Mouse (Mus musculus) forebrain, embryonic 10.5 days (tissue): ENCODE results near the gene Akr1e1. TPM values are rescaled to one million over a fixed set of nuclear protein-coding genes. Genes with fewer than 3 reads are reported as not detected.
"Not testable (repeated sequence)": the region's sequence is repeated elsewhere in the genome, so short reads cannot be mapped to it uniquely, and the experiment has no call there.

Source experiments
- DNase-seq: peaks from one replicate; pipeline ENCODE4 v3.0.0-alpha.2; 2017; ENCODE audit warnings: low spot score; ENCODE audit errors: extremely low spot score
- H3K27ac ChIP-seq: fragments of 300-500 bp; sonication (generic); 2 replicates; pipeline ENCODE4 v1.5.1; 2016; ENCODE audit warnings: mild to moderate bottlenecking
- H3K27me3 ChIP-seq: fragments of 300-500 bp; sonication (generic); 2 replicates; pipeline ENCODE4 v1.6.1; 2016; ENCODE audit warnings: mild to moderate bottlenecking; ENCODE audit not compliant: poor library complexity, severe bottlenecking
- H3K36me3 ChIP-seq: fragments of 300-500 bp; sonication (generic); replicated peaks from 2 replicates; pipeline ENCODE4 v1.6.1; 2016; ENCODE audit warnings: mild to moderate bottlenecking, moderate library complexity
- H3K4me1 ChIP-seq: fragments of 300-500 bp; sonication (generic); 2 replicates; pipeline ENCODE4 v1.6.1; 2016
- H3K4me3 ChIP-seq: fragments of 300-500 bp; sonication (generic); 2 replicates; pipeline ENCODE4 v1.5.1; 2016; ENCODE audit warnings: mild to moderate bottlenecking, moderate library complexity
- H3K9me3 ChIP-seq: fragments of 300-500 bp; sonication (generic); 2 replicates; pipeline ENCODE4 v1.6.1; 2016; ENCODE audit warnings: mild to moderate bottlenecking, moderate library complexity
- WGBS: fragments of 180-500 bp; shearing (Covaris S2); methylation state at CpG from one replicate; pipeline ENCODE4 v1.1.7; 2016; 5-methylcytosine and 5-hydroxymethylcytosine counted together
- polyA plus RNA-seq: library from polyadenylated mRNA; unstranded; fragments of >200 nt; fragmentation: Nextera tagmentation; extraction: Ambion mirVana; gene quantifications from 2 replicates; pipeline ENCODE4 v1.2.1, GENCODE M21; 2016

Akr1e1 gene
- 54.6 and 59.1 TPM in 2 replicates for polyA plus RNA-seq

DNA sequence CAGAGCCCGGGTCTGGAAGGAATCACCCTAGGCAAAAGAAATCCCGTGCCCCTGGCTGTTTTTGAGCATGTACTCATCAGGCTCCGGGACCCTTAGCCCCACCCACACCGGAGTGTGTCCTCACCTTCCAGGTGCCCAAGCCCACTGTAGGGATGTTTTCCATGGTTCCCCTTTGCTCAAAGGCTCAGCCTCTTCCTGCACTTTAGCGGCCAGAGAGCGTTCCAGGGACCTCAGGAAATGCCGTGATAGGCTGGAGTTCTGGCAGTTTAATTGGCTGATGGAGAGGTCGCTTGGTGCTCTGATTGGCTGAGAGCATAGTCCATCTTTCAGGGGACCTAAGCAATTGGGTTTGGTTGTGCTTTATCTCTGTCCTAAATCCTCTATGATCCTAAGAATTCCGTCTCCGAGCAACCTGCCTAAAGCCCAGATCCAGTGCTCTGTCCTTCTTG is at the start of gene Akr1e1:
Gene Akr1e1, minus strand, starts transcription at position 214 of the 449 bp plus-strand sequence.
- Histone ChIP-seq H3K36me3 (no peaks in the 10 kb centered on the region), H3K27me3 (no peaks in the 10 kb centered on the region), H3K4me3 (peak within 1 kb of the TSS; percentile 66), H3K9me3 (no peaks in the 10 kb centered on the region), H3K4me1 (no peaks in the 10 kb centered on the region), H3K27ac (peak within 1 kb of the TSS; percentile 85)
- 8% methylated on average over 10 of the region's 10 CpGs for WGBS
- peak; percentile 82 for DNase-seq

DNA sequence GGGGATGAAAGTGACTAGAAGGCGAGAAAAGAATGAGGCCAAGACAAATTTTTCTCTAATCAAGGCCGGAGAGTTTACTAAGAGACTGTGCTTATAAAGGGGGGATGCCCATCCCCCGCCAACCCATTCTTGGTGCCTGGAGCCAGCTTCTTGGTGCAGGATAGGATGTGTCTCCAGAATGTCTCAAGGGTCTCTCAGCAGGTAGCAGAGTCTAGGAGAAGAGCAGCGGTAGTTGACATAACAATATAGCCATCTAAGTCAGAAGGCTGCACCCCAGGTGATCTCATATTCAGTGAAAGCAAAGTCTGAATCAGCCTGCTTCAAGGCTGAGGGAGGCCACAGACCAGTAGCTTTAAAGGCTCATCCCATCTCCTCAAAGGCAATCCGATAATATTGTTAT is 49.4 kb upstream of the Akr1e1 start:
- Histone ChIP-seq H3K27me3 (no peaks in the 10 kb centered on the region), H3K4me1 (no peaks in the 10 kb centered on the region), H3K36me3 (no peaks in the 10 kb centered on the region), H3K27ac (no peak overlapping the region), H3K4me3 (no peak overlapping the region), H3K9me3 (no peaks in the 10 kb centered on the region)
- whole genome bisulfite sequencing: 85% methylated on average over 5 of the region's 5 CpGs
- DNase-seq: no peak

DNA sequence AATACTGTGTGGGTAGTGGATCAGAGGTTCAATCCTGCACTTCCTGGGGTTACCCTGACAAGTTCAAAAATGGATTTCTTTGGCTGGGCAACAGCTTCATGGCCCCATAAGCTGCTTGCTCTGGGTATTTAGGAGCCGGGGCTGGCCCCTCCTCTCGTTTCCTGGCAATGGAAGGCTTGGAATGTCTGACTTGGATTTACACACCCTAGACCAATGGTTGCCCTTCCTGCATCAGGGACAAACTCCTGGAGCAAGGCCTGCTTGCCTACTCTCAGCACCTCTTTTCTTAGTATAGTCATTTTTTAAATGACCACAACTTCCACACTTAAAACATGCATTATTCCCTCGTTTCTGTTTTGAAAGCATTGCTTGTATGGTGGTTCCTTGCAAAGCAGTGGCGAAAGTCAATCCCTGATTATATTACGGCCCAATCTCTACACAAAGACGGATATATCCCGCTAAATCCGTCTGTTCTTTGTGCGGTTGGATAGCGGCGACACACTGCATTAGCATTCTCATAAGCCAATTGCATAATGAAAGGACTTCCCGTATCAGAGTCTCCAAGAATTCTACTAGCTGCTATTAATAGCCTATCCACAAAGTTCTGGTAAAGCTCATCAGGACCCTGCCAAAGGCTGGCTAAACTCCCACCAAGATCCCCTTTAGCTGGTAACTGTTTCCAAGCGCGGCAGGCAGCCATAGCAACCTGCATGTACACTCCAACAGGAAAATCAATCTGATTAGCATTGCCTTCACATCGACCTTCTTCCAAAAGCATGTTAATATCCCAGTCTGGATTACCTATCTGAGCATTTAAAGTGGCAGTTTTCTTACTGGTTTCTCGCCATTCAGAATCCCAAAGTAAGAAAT is 47.5 kb upstream of the Akr1e1 start:
- 91% methylated on average over 16 of the region's 16 CpGs for WGBS

DNA sequence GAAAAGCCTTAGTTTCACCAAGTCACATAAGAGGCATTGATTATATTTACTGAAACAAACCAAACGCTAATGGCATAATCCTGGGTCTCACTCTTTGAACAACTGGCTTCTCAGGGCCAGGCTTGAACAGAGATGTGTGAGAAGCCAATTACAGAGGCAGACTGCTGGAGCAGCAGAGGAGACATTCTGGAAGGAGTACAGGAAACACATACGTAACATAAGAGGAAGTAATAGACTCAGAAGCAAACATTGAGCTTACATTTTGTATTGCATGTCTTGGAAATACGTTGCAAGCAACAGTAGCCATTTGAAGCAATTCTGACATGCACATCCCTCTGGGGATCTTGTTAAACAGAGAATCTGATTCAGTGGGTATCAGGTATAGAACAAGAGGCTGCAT is 41.2 kb upstream of the Akr1e1 start:
- no peaks in the 10 kb centered on the region for H3K36me3 ChIP-seq
- H3K4me3 ChIP-seq: no peak overlapping the region
- 86% methylated on average over 3 of the region's 3 CpGs for WGBS
- no peak overlapping the region for H3K27ac ChIP-seq
- H3K4me1 ChIP-seq: no peaks in the 10 kb centered on the region
- no peaks in the 10 kb centered on the region for H3K9me3 ChIP-seq
- no peaks in the 10 kb centered on the region for H3K27me3 ChIP-seq
- DNase-seq: no peak

More for the DNA sequence above, 47.5 kb upstream of the Akr1e1 start:
- no peaks in the 10 kb centered on the region for H3K4me1 ChIP-seq
- no peak overlapping the region for H3K27ac ChIP-seq
- no peak overlapping the region for H3K4me3 ChIP-seq
- no peaks in the 10 kb centered on the region for H3K27me3 ChIP-seq
- no peaks in the 10 kb centered on the region for H3K36me3 ChIP-seq
- DNase-seq: no peak
- H3K9me3 ChIP-seq: no peaks in the 10 kb centered on the region

DNA sequence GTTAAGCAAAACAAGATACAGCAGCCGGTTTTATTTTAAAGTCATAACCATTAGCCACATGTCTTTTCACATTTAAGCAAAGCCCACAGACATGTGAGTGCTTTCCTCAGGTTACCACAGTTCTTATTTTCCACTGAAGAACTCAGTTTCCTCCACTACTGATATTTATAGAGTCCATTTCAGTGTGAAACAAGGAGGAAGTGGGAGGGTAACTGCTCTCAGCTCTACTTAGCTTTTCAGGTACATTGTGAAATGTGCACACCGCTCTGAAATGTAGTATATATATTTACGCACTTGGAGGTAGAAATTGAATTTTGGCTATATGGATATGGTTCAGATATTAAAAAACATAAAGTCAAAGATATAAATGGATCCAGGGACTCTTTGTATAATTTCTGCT is 36.3 kb upstream of the Akr1e1 start:
- Histone ChIP-seq H3K27me3 (no peaks in the 10 kb centered on the region), H3K4me3 (no peak overlapping the region), H3K9me3 (no peaks in the 10 kb centered on the region), H3K36me3 (no peaks in the 10 kb centered on the region), H3K27ac (no peak overlapping the region), H3K4me1 (no peaks in the 10 kb centered on the region)
- WGBS: 94% methylated on average over 3 of the region's 3 CpGs
- DNase-seq: no peak

DNA sequence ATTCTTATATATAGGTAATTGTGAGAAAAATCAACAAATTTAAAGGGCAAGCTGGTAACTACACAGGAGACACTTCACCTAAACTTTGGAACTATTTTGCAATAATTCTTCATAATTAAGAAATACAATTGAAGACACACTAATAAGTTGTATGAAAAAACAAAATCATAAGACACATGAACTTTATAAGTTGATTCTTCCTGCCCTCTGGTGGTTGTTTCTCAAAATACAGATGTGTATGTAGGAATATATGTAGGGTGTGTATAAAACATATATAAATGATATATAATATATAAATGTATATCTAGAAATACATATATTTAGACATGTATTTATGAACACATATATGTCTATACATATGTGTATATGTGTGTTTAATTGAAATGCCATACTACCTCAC is 1.9 kb upstream of the Akr1e1 start:
- DNase-seq: no peak
- Histone ChIP-seq H3K27me3 (no peaks in the 10 kb centered on the region), H3K9me3 (no peaks in the 10 kb centered on the region), H3K36me3 (no peaks in the 10 kb centered on the region), H3K27ac (no peak overlapping the region), H3K4me1 (no peaks in the 10 kb centered on the region), H3K4me3 (no peak overlapping the region)

DNA sequence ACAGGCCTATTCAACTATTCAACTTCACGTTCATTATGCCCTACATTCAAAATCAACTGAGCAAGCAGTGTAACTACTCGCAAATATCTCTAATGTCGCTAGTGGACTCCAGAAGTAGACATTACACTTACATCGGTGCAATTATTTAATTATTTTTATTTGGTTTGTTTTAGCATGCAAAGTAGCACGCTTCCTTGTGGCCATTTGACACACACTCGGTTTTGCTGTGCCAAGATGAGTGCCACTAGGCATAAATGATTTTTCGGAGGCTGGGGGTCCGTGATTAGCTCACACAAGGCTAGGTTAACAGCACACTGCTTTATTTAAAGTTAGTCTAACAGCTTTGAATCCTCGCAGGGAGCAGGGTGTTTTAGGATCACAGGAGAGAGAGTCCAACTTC is 444 bp downstream of the Akr1e1 start:
- H3K27ac ChIP-seq: peak overlapping the region; percentile 85

DNA sequence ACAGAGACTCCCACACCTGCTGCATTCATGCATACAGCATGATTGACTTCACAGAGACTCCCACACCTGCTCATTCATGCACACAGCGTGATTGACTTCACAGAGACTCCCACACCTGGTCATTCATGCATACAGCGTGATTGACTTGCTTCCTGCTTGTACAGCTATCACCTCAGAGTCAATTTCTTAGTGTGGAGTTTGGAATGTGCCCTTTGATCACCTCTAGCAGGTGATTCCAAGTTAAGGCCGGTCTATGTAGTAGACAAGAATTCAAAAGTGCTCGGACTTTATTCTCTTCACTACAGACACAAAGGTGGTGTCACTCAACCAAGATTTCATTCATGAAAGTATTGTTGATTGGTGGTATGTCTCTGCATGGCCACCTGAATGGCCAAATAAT is 2.2 kb downstream of the Akr1e1 start:
- peaks cover 10% of the 10 kb centered on the region; the same call in 1 of the 2 replicates for H3K36me3 ChIP-seq
- no peaks in the 10 kb centered on the region for H3K27me3 ChIP-seq
- no peaks in the 10 kb centered on the region for H3K4me1 ChIP-seq
- no peak overlapping the region for H3K27ac ChIP-seq
- H3K9me3 ChIP-seq: no peaks in the 10 kb centered on the region
- DNase-seq: no peak
- 91% methylated on average over 4 of the region's 4 CpGs for WGBS
- no peak overlapping the region for H3K4me3 ChIP-seq

More for the DNA sequence above, 444 bp downstream of the Akr1e1 start:
- H3K4me3 ChIP-seq: peak overlapping the region; percentile 66
- no peaks in the 10 kb centered on the region for H3K36me3 ChIP-seq
- no peak for DNase-seq
- no peaks in the 10 kb centered on the region for H3K4me1 ChIP-seq
- H3K9me3 ChIP-seq: no peaks in the 10 kb centered on the region
- WGBS: 34% methylated on average over 9 of the region's 9 CpGs
- no peaks in the 10 kb centered on the region for H3K27me3 ChIP-seq

DNA sequence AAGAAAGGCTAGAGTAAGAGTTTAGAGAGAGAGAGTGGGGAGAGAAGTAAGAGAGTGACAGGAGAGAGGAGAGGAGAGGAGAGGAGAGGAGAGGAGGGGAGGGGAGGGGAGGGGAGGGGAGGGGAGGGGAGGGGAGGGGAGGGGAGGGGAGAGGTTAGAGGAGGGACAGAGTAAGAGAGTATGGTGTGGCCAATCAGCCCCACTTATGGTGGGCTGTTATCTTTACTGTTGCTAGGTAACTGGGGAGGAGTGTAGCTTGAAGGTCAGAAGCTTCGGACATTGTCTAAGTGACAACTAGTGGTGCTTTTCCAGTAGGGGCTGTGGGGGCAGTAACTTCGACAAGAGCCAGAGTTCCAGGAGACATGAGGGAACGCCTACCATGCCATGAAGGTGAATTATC is 5.5 kb downstream of the Akr1e1 start:
- H3K9me3 ChIP-seq, H3K27ac ChIP-seq, H3K4me1 ChIP-seq, DNase-seq, H3K4me3 ChIP-seq, H3K27me3 ChIP-seq: not testable (repeated sequence)
- peaks cover 35% of the 10 kb centered on the region for H3K36me3 ChIP-seq
- WGBS: 81% methylated on average over 3 of the region's 3 CpGs

DNA sequence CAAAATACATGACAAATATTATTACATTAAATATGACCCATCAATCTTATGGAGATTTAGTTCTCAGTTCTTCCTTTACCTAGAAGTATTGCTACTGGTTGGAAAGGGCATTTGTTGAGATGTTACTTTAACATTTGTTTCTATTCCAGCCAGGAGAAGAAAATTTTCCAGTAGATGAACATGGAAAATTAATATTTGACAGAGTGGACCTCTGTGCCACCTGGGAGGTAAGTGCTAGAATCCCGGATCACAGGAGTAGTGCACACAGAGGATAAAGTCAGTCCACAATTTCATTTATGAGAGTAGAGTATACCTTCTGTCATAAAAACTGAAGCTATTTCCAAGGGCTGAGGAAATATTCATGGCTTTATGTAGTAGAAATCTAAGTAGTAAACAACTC is 32.1 kb downstream of the Akr1e1 start:
- Histone ChIP-seq H3K9me3 (no peaks in the 10 kb centered on the region), H3K27me3 (no peaks in the 10 kb centered on the region), H3K36me3 (no peaks in the 10 kb centered on the region), H3K27ac (no peak overlapping the region), H3K4me1 (no peaks in the 10 kb centered on the region), H3K4me3 (no peak overlapping the region)
- WGBS: 84% methylated on average over 1 of the region's 1 CpGs
- no peak for DNase-seq

DNA sequence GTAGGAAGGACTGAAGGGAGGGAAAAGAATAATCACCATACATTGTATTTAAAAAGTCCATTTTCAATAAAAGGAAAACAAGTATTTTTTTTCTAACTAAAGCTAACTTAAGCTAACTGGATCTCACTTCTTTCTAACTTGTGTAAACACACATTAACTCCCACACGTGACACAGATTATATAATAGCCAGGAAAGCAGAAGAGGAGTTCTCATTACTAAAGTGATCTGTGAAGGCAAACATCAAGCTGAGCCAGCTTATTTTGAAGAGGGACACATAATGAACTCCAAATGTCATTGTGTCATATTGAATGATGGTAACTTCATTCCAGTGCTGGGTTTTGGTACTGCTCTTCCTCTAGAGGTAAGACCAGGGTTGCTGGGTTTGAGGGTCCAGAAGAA is 35.1 kb downstream of the Akr1e1 start, which contains the start of gene Akr1c21:
Gene Akr1c21, plus strand, starts transcription at position 205 of the 400 bp plus-strand sequence.
- no peak within 1 kb of the TSS for H3K4me3 ChIP-seq
- H3K36me3 ChIP-seq: no peaks in the 10 kb centered on the region
- no peak for DNase-seq
- no peaks in the 10 kb centered on the region for H3K9me3 ChIP-seq
- H3K27ac ChIP-seq: no peak within 1 kb of the TSS
- 81% methylated on average over 1 of the region's 1 CpGs for WGBS
- H3K27me3 ChIP-seq: no peaks in the 10 kb centered on the region
- no peaks in the 10 kb centered on the region for H3K4me1 ChIP-seq

DNA sequence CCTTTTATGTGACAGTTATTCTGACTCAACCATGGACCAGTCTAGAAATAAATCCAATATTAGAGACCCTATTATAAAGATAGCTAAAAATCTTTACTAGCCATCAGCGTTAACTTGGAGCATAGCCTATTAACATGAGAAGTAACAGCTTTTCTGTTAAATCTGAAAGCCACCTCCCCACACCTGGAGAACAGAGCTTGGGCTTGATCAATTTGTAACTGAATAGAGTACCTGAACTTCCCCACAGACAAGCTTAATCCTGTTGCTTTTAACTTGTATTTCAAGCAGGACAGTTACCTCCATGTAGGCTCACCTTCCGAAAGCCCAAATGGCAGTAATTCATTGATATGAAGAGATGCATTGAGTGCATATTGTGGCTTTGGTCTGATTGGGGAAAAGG is 43.0 kb downstream of the Akr1e1 start:
- no peak for DNase-seq
- peaks cover 6% of the 10 kb centered on the region; the same call in 1 of the 2 replicates for H3K9me3 ChIP-seq
- H3K27me3 ChIP-seq: no peaks in the 10 kb centered on the region
- H3K36me3 ChIP-seq: no peaks in the 10 kb centered on the region
- H3K27ac ChIP-seq: no peak overlapping the region
- H3K4me3 ChIP-seq: no peak overlapping the region
- no peaks in the 10 kb centered on the region for H3K4me1 ChIP-seq
- WGBS: 84% methylated on average over 2 of the region's 2 CpGs

DNA sequence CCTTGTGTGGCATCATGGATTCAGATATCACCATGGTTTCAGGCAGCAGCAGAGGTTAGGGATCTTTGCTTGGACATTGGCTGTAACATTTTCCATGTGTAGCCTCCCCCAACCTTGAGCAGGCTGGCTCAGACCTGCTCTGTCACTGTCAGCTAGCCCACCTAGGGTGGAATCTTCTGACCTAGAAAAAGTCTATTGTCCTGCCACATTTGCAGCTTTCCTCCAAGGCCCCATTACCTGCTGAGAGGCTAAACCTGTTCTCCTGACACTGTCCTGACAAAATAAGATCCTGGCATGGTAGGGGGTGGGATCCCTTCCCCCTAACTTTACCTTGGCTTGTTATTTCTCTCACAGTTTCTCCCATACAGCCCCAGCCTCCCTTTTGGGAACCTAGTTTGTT is 48.5 kb downstream of the Akr1e1 start:
- Histone ChIP-seq H3K36me3 (no peaks in the 10 kb centered on the region), H3K9me3 (no peaks in the 10 kb centered on the region), H3K4me1 (no peaks in the 10 kb centered on the region), H3K4me3 (no peak overlapping the region), H3K27me3 (no peaks in the 10 kb centered on the region), H3K27ac (no peak overlapping the region)
- DNase-seq: no peak
